Mouse (Mus musculus) neural tube, embryonic 15.5 days (tissue): ENCODE measurements at regions not wholly inside any gene's neighbourhood (a gene's known extent, or its start where the extent isn't known, plus 50 kb on each side); places are given as distances from the start of the nearest gene placed in this dataset.
"Not testable (repeated sequence)": the region's sequence is repeated elsewhere in the genome, so short reads cannot be mapped to it uniquely, and the experiment has no call there.

ENCODE experiments used
- ATAC-seq: fragments of 200-750 bp; cut with Nextera tagmentation; 2 replicates; pipeline ENCODE4 v1.8.0; 2017; ENCODE audit warnings: mild to moderate bottlenecking, moderate TSS enrichment, moderate library complexity; ENCODE audit not compliant: low FRiP score
- H3K27ac ChIP-seq: fragments of 300-500 bp; sonication (generic); replicated peaks from 2 replicates; pipeline ENCODE4 v1.5.1; 2015; ENCODE audit warnings: mild to moderate bottlenecking, inconsistent platforms
- H3K27me3 ChIP-seq: fragments of 300-500 bp; sonication (generic); replicated peaks from 2 replicates; pipeline ENCODE4 v1.6.1; 2015; ENCODE audit warnings: inconsistent platforms
- H3K36me3 ChIP-seq: fragments of 300-500 bp; sonication (generic); 2 replicates; pipeline ENCODE4 v1.6.1; 2015; ENCODE audit warnings: inconsistent platforms
- H3K4me1 ChIP-seq: fragments of 300-500 bp; sonication (generic); 2 replicates; pipeline ENCODE4 v1.6.1; 2015; ENCODE audit warnings: inconsistent platforms
- H3K4me2 ChIP-seq: fragments of 300-500 bp; sonication (generic); 2 replicates; pipeline ENCODE4 v1.6.1; 2015; ENCODE audit warnings: inconsistent platforms, mild to moderate bottlenecking, moderate library complexity
- H3K4me3 ChIP-seq: fragments of 300-500 bp; sonication (generic); replicated peaks from 2 replicates; pipeline ENCODE4 v1.5.1; 2015; ENCODE audit warnings: mild to moderate bottlenecking, inconsistent platforms
- H3K9ac ChIP-seq: fragments of 300-500 bp; sonication (generic); replicated peaks from 2 replicates; pipeline ENCODE4 v1.6.1; 2015; ENCODE audit warnings: mild to moderate bottlenecking, inconsistent platforms
- H3K9me3 ChIP-seq: fragments of 300-500 bp; sonication (generic); replicated peaks from 2 replicates; pipeline ENCODE4 v1.6.1; 2016; ENCODE audit warnings: inconsistent platforms
- WGBS: fragments of 180-500 bp; shearing (Covaris S2); methylation state at CpG from one replicate; pipeline ENCODE4 v1.1.7; 2015; ENCODE audit warnings: mixed read lengths; 5-methylcytosine and 5-hydroxymethylcytosine counted together

DNA sequence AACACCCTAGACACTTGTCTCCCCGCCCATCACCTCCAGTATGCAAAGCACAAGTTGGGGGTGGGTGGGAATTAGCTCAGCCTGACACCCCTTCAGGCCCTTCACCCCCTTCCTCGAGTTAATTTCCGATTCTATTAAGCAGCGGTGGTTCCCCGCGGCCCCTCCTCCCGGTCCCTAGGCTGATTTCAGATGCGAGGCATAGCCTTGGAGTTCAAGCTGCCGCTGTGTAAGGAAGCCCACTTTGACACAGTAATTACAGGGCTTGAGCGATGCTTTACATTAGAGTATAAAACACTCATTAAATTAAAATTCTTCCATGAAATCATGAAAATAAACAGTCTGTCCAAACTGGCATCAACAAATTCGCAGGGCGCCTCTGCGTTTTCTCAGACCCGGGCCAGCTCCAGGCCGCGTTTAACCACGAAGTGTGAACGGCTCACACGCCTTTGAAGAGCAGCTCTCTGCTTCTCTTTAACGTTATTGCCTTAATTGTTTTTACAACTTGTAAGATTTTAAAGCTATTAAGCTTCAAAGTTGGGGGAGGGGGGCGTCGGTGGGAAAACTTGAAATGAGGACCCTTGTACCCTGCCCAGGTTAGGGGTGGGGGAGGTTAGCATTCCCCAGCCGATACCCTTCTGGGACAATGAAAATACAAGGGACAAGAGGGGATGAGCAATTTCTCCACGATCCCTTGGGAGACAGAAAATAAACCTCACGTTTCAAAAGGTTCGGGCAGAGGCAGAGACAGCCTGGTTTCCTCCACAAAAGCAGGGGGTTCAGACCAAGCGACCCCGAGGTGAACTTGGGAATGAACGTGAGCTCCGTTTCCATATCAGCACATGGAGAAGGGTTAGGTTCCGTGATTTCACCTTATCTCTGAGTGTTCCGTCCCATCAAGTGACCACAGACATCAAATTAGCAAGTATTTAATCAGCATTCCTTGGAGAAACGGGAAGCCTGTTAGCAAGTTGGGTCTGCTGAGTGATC lies 114.4 kb downstream of the Dicer1 start:
- Histone ChIP-seq H3K27me3 (peaks cover 4% of the 10 kb centered on the region; the same call in 1 of the 2 replicates), H3K9ac (no peak overlapping the region), H3K9me3 (peaks cover 3% of the 10 kb centered on the region; the same call in 1 of the 2 replicates), H3K36me3 (no peaks in the 10 kb centered on the region), H3K4me2 (peak overlapping the region; percentile 35), H3K27ac (no peak overlapping the region), H3K4me1 (peaks cover 24% of the 10 kb centered on the region), H3K4me3 (no peak overlapping the region)
- peak; percentile 56; the same call in 1 of the 2 replicates for ATAC-seq
- 6% methylated on average over 33 of the region's 33 CpGs for WGBS

DNA sequence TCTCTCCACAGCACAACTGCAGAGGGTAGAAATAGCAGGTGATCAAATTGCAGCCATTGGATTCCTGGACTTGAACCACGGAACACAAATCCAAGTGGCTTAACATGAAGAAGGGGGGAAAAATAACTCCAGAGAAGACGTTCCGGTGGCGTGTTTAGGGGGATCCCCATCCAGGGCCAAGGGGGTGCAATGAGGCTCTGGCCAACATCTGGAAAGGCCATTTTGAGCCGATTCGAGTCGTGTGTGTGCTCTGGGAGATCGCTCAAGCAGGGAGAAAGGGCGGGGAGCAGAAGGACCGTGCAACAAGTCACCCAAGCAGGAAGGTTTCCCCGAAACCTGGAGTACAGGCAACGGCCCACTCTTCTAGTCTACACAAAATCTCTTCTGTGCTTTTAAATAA lies 115.3 kb downstream of the Dicer1 start:
- WGBS, result 54% methylated on average over 12 of the region's 12 CpGs

DNA sequence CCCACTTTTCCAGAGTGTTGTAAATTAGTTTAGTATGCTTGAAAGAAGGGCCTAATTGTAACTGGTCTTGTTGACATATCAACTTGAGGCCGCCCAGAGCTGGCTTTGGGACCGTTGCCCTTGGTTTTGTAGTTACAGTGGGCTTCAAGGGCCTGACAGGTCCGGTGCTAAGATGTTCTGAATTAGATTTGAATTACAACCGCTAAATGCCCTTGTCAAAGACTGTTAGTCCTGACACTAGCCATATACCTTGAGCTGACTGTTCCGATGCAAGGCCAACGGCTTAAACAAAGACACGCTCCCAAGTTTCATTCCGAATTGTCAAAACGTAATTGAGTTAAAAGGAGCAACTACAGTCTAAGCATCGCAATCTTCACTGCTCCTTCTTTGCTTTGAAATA lies 116.9 kb downstream of the Dicer1 start:
- peaks cover 3% of the 10 kb centered on the region; the same call in 1 of the 2 replicates for H3K9me3 ChIP-seq
- no peak overlapping the region for H3K4me3 ChIP-seq
- H3K27ac ChIP-seq, result no peak overlapping the region
- no peak overlapping the region for H3K4me2 ChIP-seq
- ATAC-seq, result no peak
- no peak overlapping the region for H3K9ac ChIP-seq
- H3K36me3 ChIP-seq, result no peaks in the 10 kb centered on the region
- peaks cover 4% of the 10 kb centered on the region; the same call in 1 of the 2 replicates for H3K27me3 ChIP-seq
- H3K4me1 ChIP-seq, result peaks cover 24% of the 10 kb centered on the region
- 65% methylated on average over 10 of the region's 10 CpGs for WGBS

More for the DNA sequence above, 115.3 kb downstream of the Dicer1 start:
- Histone ChIP-seq H3K9ac (no peak overlapping the region), H3K4me1 (peaks cover 24% of the 10 kb centered on the region), H3K36me3 (no peaks in the 10 kb centered on the region), H3K27me3 (peaks cover 4% of the 10 kb centered on the region; the same call in 1 of the 2 replicates), H3K4me3 (no peak overlapping the region), H3K4me2 (no peak overlapping the region), H3K9me3 (peaks cover 3% of the 10 kb centered on the region; the same call in 1 of the 2 replicates), H3K27ac (no peak overlapping the region)
- ATAC-seq, result no peak

DNA sequence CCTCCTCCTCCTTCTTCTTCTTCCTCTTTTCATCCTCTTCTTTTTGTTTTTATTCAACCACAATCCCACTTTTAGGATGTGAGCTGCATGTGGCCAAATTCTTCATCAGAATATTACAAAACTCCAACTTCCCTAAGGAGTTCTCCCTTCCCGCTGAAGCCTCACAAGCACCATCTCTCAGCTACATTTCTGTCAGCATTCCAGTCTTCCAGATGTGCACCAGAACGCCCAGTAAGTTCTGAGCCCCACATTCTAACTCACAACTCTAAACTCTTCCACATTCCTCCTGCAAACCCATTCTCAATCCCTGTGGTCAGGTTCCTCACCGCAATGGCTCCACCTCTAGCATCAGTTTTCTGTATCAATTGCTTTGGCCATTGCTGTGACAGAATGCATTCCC lies 121.2 kb downstream of the Dicer1 start:
- Histone ChIP-seq H3K9ac (no peak overlapping the region), H3K9me3 (no peaks in the 10 kb centered on the region), H3K4me3 (no peak overlapping the region), H3K4me2 (no peak overlapping the region), H3K27ac (no peak overlapping the region), H3K36me3 (no peaks in the 10 kb centered on the region), H3K27me3 (no peaks in the 10 kb centered on the region), H3K4me1 (peaks cover 5% of the 10 kb centered on the region; the same call in 1 of the 2 replicates)
- WGBS, result 92% methylated on average over 3 of the region's 3 CpGs
- ATAC-seq, result no peak

DNA sequence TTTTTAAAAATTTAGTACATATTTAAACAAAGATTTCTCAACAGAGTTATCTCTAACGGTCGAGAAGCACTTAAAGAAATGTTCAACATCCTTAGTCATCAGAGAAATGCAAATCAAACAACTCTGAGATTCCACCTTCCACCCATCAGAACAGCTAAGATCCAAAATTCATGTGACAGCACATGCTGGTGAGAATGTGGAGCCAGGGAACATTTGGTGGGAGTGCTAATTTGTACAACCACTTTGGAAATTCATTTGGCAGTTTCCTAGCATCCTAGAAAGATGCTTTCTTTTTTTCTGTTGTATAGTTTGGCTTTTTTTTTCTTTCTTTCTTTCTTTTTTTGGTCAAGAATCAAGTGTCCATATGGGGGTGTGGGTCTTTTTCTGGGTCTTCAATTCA lies 122.3 kb downstream of the Dicer1 start:
- Histone ChIP-seq H3K9ac (no peak overlapping the region), H3K9me3 (no peaks in the 10 kb centered on the region), H3K4me2 (no peak overlapping the region), H3K4me1 (peaks cover 5% of the 10 kb centered on the region; the same call in 1 of the 2 replicates), H3K27me3 (no peaks in the 10 kb centered on the region), H3K36me3 (no peaks in the 10 kb centered on the region), H3K4me3 (no peak overlapping the region), H3K27ac (no peak overlapping the region)
- ATAC-seq, result no peak
- WGBS, result 94% methylated on average over 2 of the region's 2 CpGs

DNA sequence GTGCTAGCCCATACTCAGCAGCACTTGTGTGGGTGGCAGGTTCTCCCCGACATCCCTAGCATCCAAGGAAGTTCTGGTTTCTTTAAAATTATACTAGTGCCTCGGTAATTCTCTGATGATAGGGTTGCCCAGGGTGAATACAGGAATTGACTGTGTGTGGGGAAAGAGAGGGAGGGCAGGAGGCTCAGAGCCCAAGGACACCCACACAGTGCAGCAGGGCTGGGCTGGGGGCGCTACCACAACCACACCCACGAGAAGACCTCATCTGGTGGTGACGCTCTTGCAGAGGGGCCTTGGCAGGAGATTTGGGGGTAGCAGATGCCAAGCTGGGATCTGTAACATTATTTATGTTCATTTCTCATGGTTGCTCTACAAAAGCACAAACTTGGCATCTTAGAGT lies 125.7 kb downstream of the Dicer1 start:
- H3K27me3 ChIP-seq, result no peaks in the 10 kb centered on the region
- no peaks in the 10 kb centered on the region for H3K9me3 ChIP-seq
- ATAC-seq, result no peak
- H3K9ac ChIP-seq, result no peak overlapping the region
- 94% methylated on average over 5 of the region's 5 CpGs for WGBS
- no peak overlapping the region for H3K27ac ChIP-seq
- no peaks in the 10 kb centered on the region for H3K36me3 ChIP-seq
- no peak overlapping the region for H3K4me2 ChIP-seq
- no peaks in the 10 kb centered on the region for H3K4me1 ChIP-seq
- no peak overlapping the region for H3K4me3 ChIP-seq

DNA sequence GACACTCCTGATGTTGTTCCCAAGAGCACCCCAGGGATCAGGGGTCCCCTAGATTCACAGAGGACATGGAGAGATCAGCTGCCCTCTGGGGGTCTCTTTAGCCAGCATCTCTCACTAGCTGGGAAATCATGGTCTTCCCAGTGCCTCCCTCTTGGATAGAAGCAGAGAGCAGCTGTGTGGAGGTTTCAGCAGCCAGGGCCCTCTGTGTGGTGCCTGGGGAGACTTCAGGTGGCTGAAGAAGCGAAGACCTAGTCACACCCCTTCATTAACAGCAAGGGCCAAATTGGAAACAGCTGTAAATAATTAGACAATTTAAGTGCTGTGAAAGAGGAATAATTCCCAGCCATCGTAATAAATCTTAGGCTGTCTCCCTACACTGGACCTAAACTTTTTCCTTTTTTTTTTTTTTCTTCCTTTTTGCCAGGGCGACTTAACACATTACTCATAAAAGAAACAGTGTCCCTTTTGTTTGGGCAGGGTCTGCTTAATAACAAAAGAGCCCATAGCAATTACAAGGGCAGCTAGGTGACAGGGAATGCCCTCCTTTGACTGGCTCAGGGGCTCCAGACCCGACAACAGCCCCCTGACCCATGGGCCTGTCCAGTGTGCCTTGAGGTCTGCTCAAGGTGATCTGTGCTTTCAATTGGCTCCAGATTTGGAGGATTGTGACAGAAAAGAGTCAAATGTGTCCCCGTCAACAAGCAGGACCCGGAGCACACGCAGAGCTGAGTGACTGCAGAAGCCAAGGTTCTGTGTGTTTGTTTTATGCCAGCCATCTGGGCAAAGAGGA lies 127.7 kb downstream of the Dicer1 start:
- H3K36me3 ChIP-seq, result no peaks in the 10 kb centered on the region
- H3K4me3 ChIP-seq, result no peak overlapping the region
- 47% methylated on average over 7 of the region's 7 CpGs for WGBS
- no peaks in the 10 kb centered on the region for H3K4me1 ChIP-seq
- no peaks in the 10 kb centered on the region for H3K9me3 ChIP-seq
- H3K27me3 ChIP-seq, result no peaks in the 10 kb centered on the region
- no peak overlapping the region for H3K27ac ChIP-seq
- no peak for ATAC-seq
- H3K9ac ChIP-seq, result no peak overlapping the region
- no peak overlapping the region for H3K4me2 ChIP-seq

DNA sequence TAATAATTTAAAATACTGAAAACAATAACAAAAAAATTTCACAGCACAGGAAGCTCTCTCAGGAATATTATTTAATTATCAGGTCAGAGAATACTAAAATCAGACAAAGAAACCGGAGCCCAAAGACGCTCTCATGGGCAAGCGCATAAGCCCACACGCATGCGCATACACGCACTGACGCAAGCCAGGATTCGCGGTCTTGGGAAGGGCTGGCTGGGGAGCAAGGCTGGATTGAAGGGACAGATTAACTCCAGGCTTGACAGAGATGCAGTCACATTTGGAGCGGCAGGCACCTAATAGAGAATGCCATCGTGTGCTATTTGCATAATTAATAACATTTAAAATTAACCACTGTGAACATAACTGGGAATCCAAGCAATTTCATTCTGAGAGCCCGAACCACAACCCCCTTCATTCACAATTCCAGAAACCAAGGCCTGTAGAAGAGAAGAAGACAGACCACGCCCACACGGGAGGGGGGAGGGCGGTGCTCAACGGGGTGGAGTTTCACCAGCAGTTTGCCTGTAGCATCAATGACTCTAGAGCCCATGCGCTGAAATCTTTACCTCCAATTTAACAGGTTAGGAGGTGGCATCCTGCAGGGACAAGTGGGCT lies 134.5 kb downstream of the Dicer1 start:
- peak overlapping the region; percentile 55 for H3K4me2 ChIP-seq
- H3K9me3 ChIP-seq, result no peaks in the 10 kb centered on the region
- H3K36me3 ChIP-seq, result no peaks in the 10 kb centered on the region
- no peaks in the 10 kb centered on the region for H3K4me1 ChIP-seq
- H3K9ac ChIP-seq, result peak overlapping the region; percentile 8; the same call in 1 of the 2 replicates
- ATAC-seq, result peak; percentile 95
- H3K4me3 ChIP-seq, result peak overlapping the region; percentile 27
- no peaks in the 10 kb centered on the region for H3K27me3 ChIP-seq
- 7% methylated on average over 17 of the region's 17 CpGs for WGBS
- peak overlapping the region; percentile 88 for H3K27ac ChIP-seq

DNA sequence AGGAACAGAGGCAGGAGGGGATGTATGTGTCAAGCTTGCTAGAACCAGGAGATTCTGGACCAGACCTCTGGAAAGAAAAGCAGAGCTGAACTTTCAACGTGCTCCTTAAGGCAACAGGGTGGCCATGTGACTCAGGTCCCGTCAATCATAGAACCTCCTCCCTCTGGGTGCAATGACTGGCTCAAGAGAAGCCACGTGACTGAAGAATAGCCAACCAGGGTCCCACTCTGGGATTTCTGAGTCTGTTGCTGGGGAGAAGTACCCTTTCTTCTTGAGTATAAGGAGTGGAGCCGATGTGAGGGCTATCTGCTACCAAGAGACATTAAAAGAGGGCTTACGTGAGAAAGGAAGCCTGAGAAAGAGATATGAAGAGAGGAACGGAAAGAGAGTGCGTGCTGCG lies 137.5 kb downstream of the Dicer1 start:
- Histone ChIP-seq H3K9me3 (no peaks in the 10 kb centered on the region), H3K4me1 (peaks cover 5% of the 10 kb centered on the region; the same call in 1 of the 2 replicates), H3K9ac (no peak overlapping the region), H3K4me2 (no peak overlapping the region), H3K27me3 (no peaks in the 10 kb centered on the region), H3K27ac (no peak overlapping the region), H3K4me3 (no peak overlapping the region), H3K36me3 (no peaks in the 10 kb centered on the region)
- no peak for ATAC-seq
- WGBS, result 81% methylated on average over 8 of the region's 8 CpGs

DNA sequence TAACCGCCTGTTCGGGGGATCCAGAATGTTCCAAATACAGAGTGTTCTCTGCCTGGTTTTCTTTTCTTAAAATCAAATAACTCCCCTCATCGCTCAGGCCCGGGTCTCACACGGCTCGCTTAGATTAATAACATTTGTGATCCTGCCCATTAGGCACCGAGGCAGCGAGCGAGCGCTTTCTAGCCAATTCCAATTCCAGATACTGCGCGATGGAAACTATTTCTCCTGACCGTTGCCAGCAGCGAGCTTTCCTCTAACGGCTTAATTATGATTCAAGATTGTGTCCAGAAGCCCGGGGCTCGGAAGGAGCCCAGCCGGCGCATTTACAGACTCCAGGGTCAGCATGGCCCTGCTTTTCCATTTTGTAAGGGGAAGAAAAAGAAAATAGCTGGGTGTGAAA lies 136.6 kb upstream of the Gsc start:
- H3K9me3 ChIP-seq, result no peaks in the 10 kb centered on the region
- H3K4me3 ChIP-seq, result no peak overlapping the region
- H3K9ac ChIP-seq, result no peak overlapping the region
- no peak for ATAC-seq
- H3K27ac ChIP-seq, result no peak overlapping the region
- WGBS, result 41% methylated on average over 19 of the region's 19 CpGs
- H3K4me1 ChIP-seq, result peaks cover 5% of the 10 kb centered on the region; the same call in 1 of the 2 replicates
- no peak overlapping the region for H3K4me2 ChIP-seq
- H3K27me3 ChIP-seq, result no peaks in the 10 kb centered on the region
- no peaks in the 10 kb centered on the region for H3K36me3 ChIP-seq

DNA sequence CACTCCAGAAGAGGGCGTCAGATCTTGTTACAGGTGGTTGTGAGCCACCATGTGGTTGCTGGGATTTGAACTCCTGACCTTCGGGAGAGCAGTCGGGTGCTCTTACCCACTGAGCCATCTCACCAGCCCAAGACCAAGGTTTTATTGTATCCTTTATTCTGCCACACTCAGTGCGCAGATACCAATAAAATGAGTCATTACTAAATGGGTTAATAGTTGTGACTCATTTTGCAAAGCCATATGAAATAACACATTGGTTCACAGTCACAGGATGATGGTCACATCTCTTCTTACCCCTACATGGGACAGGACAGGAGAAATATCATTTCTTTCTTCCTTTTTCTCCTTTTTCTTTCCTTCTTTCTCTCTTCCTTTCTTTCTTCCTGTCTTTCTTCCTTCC lies 135.8 kb upstream of the Gsc start:
- H3K4me1 ChIP-seq, H3K9ac ChIP-seq, H3K36me3 ChIP-seq, H3K4me3 ChIP-seq, H3K9me3 ChIP-seq, H3K4me2 ChIP-seq, H3K27ac ChIP-seq, ATAC-seq, H3K27me3 ChIP-seq: not testable (repeated sequence)
- WGBS, result 78% methylated on average over 4 of the region's 4 CpGs
